Mouse (Mus musculus) midbrain, embryonic 11.5 days (tissue): ENCODE results near the gene Rere. TPM values are rescaled to one million over a fixed set of nuclear protein-coding genes. Genes with fewer than 3 reads are reported as not detected.

Source experiments
- ATAC-seq: fragments of 200-750 bp; cut with Nextera tagmentation; 2 replicates; pipeline ENCODE4 v1.8.0; 2017; ENCODE audit warnings: moderate TSS enrichment, moderate library complexity; ENCODE audit not compliant: low FRiP score
- DNase-seq: peaks from one replicate; pipeline ENCODE4 v3.0.0; 2015; ENCODE audit warnings: low spot score; ENCODE audit errors: missing footprints
- H3K27ac ChIP-seq: fragments of 300-500 bp; sonication (generic); 2 replicates; pipeline ENCODE4 v1.5.1; 2014; ENCODE audit warnings: low read depth, low read length
- H3K27me3 ChIP-seq: fragments of 300-500 bp; sonication (generic); 2 replicates; pipeline ENCODE4 v1.6.1; 2014; ENCODE audit warnings: mild to moderate bottlenecking, low read length, moderate library complexity, mixed read lengths; ENCODE audit not compliant: control insufficient read depth, insufficient read depth
- H3K36me3 ChIP-seq: fragments of 300-500 bp; sonication (generic); 2 replicates; pipeline ENCODE4 v1.6.1; 2014; ENCODE audit warnings: mild to moderate bottlenecking, low read length, moderate library complexity, mixed read lengths; ENCODE audit not compliant: control insufficient read depth, insufficient read depth
- H3K4me1 ChIP-seq: fragments of 300-500 bp; sonication (generic); 2 replicates; pipeline ENCODE4 v1.6.1; 2014; ENCODE audit warnings: low read length; ENCODE audit not compliant: control insufficient read depth, insufficient read depth
- H3K4me2 ChIP-seq: fragments of 300-500 bp; sonication (generic); 2 replicates; pipeline ENCODE4 v1.6.1; 2014; ENCODE audit warnings: mild to moderate bottlenecking, moderate library complexity
- H3K4me3 ChIP-seq: fragments of 300-500 bp; sonication (generic); 2 replicates; pipeline ENCODE4 v1.5.1; 2014; ENCODE audit warnings: low read depth, low read length
- H3K9ac ChIP-seq: fragments of 300-500 bp; sonication (generic); 2 replicates; pipeline ENCODE4 v1.6.1; 2014; ENCODE audit warnings: low read length
- H3K9me3 ChIP-seq: fragments of 300-500 bp; sonication (generic); 2 replicates; pipeline ENCODE4 v1.6.1; 2016; ENCODE audit warnings: low read length; ENCODE audit not compliant: control insufficient read depth
- whole genome bisulfite sequencing: fragments of 180-500 bp; shearing (Covaris S2); extraction: QIAGEN DNeasy Blood & Tissue Kit; methylation state at CpG from one replicate; pipeline ENCODE4 v1.1.7; 2014; 5-methylcytosine and 5-hydroxymethylcytosine counted together
- polyA plus RNA-seq: library from polyadenylated mRNA; unstranded; fragments of >200 nt; fragmentation: Nextera tagmentation; extraction: Ambion mirVana; gene quantifications from 2 replicates; pipeline ENCODE4 v1.2.1, GENCODE M21; 2014

The Rere gene
- polyA plus RNA-seq, 1 experiment from 2014 or later: 34.2 TPM

- Histone ChIP-seq H3K27me3 (no peaks in the 10 kb centered on the region), H3K9ac (no peak overlapping the region), H3K36me3 (no peaks in the 10 kb centered on the region), H3K4me1 (peaks cover 14% of the 10 kb centered on the region), H3K27ac (no peak overlapping the region), H3K4me3 (no peak overlapping the region), H3K4me2 (no peak overlapping the region), H3K9me3 (no peaks in the 10 kb centered on the region)
- ATAC-seq (peak; percentile 59; the same call in 1 of the 2 replicates), DNase-seq (no peak)
- 9% methylated on average over 8 of the region's 8 CpGs for WGBS
Observed at GRCm38 (mm10) chr4:150361986-150362691, 80.7 kb downstream of the Rere start.

GRCm38 (mm10) chr4:150362858-150363257 lies 81.4 kb downstream of the Rere start:
- 40% methylated on average over 5 of the region's 5 CpGs for WGBS
- peaks cover 14% of the 10 kb centered on the region for H3K4me1 ChIP-seq
- DNase-seq (no peak), ATAC-seq (no peak)
- no peak overlapping the region for H3K27ac ChIP-seq
- no peaks in the 10 kb centered on the region for H3K27me3 ChIP-seq
- no peak overlapping the region for H3K4me2 ChIP-seq
- H3K9ac ChIP-seq: no peak overlapping the region
- H3K36me3 ChIP-seq: no peaks in the 10 kb centered on the region
- H3K4me3 ChIP-seq: no peak overlapping the region
- no peaks in the 10 kb centered on the region for H3K9me3 ChIP-seq

- Histone ChIP-seq H3K36me3 (no peaks in the 10 kb centered on the region), H3K4me1 (peaks cover 17% of the 10 kb centered on the region), H3K4me3 (no peak overlapping the region), H3K27ac (no peak overlapping the region), H3K4me2 (no peak overlapping the region), H3K9ac (no peak overlapping the region), H3K27me3 (no peaks in the 10 kb centered on the region), H3K9me3 (no peaks in the 10 kb centered on the region)
- no peak for ATAC-seq
- DNase-seq: no peak
- WGBS: 95% methylated on average over 2 of the region's 2 CpGs
Observed at GRCm38 (mm10) chr4:150364786-150365185, 83.3 kb downstream of the Rere start.

- Histone ChIP-seq H3K9me3 (no peaks in the 10 kb centered on the region), H3K36me3 (no peaks in the 10 kb centered on the region), H3K4me3 (no peak overlapping the region), H3K27me3 (no peaks in the 10 kb centered on the region), H3K27ac (no peak overlapping the region), H3K4me2 (no peak overlapping the region), H3K9ac (no peak overlapping the region), H3K4me1 (peaks cover 24% of the 10 kb centered on the region)
- no peak for ATAC-seq
- no peak for DNase-seq
- WGBS: 79% methylated on average over 6 of the region's 6 CpGs
Observed at GRCm38 (mm10) chr4:150366510-150367208, 85.2 kb downstream of the Rere start.

- H3K9ac ChIP-seq: peak overlapping the region; percentile 80
Observed at GRCm38 (mm10) chr4:150371580-150372380, 90.3 kb downstream of the Rere start.

GRCm38 (mm10) chr4:150372631-150373041 lies 91.2 kb downstream of the Rere start:
- Histone ChIP-seq H3K4me1 (peaks cover 50% of the 10 kb centered on the region), H3K9me3 (no peaks in the 10 kb centered on the region), H3K9ac (peak overlapping the region; percentile 80), H3K27ac (peak overlapping the region; percentile 89; the same call in 1 of the 2 replicates), H3K27me3 (no peaks in the 10 kb centered on the region), H3K4me2 (peak overlapping the region; percentile 81), H3K36me3 (no peaks in the 10 kb centered on the region), H3K4me3 (peak overlapping the region; percentile 45)
- 3% methylated on average over 3 of the region's 3 CpGs for WGBS
- DNase-seq (peak; percentile 93), ATAC-seq (no peak)

More at GRCm38 (mm10) chr4:150371580-150372380, 90.3 kb downstream of the Rere start:
- H3K4me1 ChIP-seq: peaks cover 50% of the 10 kb centered on the region
- WGBS: under 1% methylated on average over 58 of the region's 58 CpGs
- no peaks in the 10 kb centered on the region for H3K36me3 ChIP-seq
- H3K4me2 ChIP-seq: peak overlapping the region; percentile 81
- DNase-seq: peak; percentile 98
- ATAC-seq: peak; percentile 91
- peak overlapping the region; percentile 45 for H3K4me3 ChIP-seq
- H3K27me3 ChIP-seq: no peaks in the 10 kb centered on the region
- H3K9me3 ChIP-seq: no peaks in the 10 kb centered on the region
- H3K27ac ChIP-seq: peak overlapping the region; percentile 89

- 8% methylated on average over 15 of the region's 15 CpGs for WGBS
- H3K36me3 ChIP-seq: no peaks in the 10 kb centered on the region
- H3K4me1 ChIP-seq: peaks cover 50% of the 10 kb centered on the region
- ATAC-seq (peak; percentile 43; the same call in 1 of the 2 replicates), DNase-seq (peak; percentile 91)
- H3K4me2 ChIP-seq: peak overlapping the region; percentile 81
- H3K9me3 ChIP-seq: no peaks in the 10 kb centered on the region
- peak overlapping the region; percentile 89 for H3K27ac ChIP-seq
- peak overlapping the region; percentile 80; the same call in 1 of the 2 replicates for H3K9ac ChIP-seq
- no peak overlapping the region for H3K4me3 ChIP-seq
- no peaks in the 10 kb centered on the region for H3K27me3 ChIP-seq
Observed at GRCm38 (mm10) chr4:150373111-150374109, 92.0 kb downstream of the Rere start.
